Mouse (Mus musculus) thymus, adult 2 months (tissue): ENCODE measurements around the gene Spata13. TPM values are rescaled to one million over a fixed set of nuclear protein-coding genes. Genes with fewer than 3 reads are reported as not detected.

ENCODE experiments used
- DNase-seq: peaks from one replicate; pipeline ENCODE4 v3.0.0; 2021
- H3K27ac ChIP-seq: fragments of 200-500 bp; 2 replicates; pipeline ENCODE4 v1.5.1; 2012; ENCODE audit warnings: low read length, control low read depth; ENCODE audit not compliant: control insufficient read depth, insufficient read depth
- H3K27me3 ChIP-seq: fragments of 200-500 bp; 2 replicates; pipeline ENCODE4 v1.6.1; 2012; ENCODE audit warnings: mild to moderate bottlenecking, low read length, moderate library complexity, mixed read lengths; ENCODE audit not compliant: control insufficient read depth, insufficient read depth
- H3K36me3 ChIP-seq: fragments of 200-500 bp; 2 replicates; pipeline ENCODE4 v1.6.1; 2012; ENCODE audit warnings: mild to moderate bottlenecking, low read length, moderate library complexity; ENCODE audit not compliant: control insufficient read depth, insufficient read depth
- H3K4me1 ChIP-seq: fragments of 200-500 bp; replicated peaks from 2 replicates; pipeline ENCODE4 v1.6.1; 2012; ENCODE audit warnings: low read length; ENCODE audit not compliant: control insufficient read depth, insufficient read depth
- H3K4me3 ChIP-seq: fragments of 200-500 bp; 2 replicates; pipeline ENCODE4 v1.5.1; 2012; ENCODE audit warnings: mild to moderate bottlenecking, low read length, control low read depth, moderate library complexity; ENCODE audit not compliant: control insufficient read depth, insufficient read depth
- CTCF ChIP-seq: fragments of 200-500 bp; IDR thresholded peaks from 2 replicates; pipeline ENCODE4 v1.5.1; 2012; ENCODE audit warnings: mild to moderate bottlenecking, control low read depth, low read length, moderate library complexity, borderline replicate concordance; ENCODE audit not compliant: control insufficient read depth, poor library complexity, insufficient read depth; ENCODE audit errors: extremely low read depth
- POLR2A ChIP-seq: fragments of 200-500 bp; IDR thresholded peaks from 2 replicates; pipeline ENCODE4 v1.6.1; 2012; ENCODE audit warnings: mild to moderate bottlenecking, low read length, control low read depth, moderate library complexity; ENCODE audit not compliant: control insufficient read depth, poor library complexity, insufficient read depth; ENCODE audit errors: extremely low read depth
- WGBS: fragments of 180-500 bp; shearing (Covaris S2); methylation state at CpG from one replicate; pipeline ENCODE4 v1.1.7; 2018; 5-methylcytosine and 5-hydroxymethylcytosine counted together
- polyA plus RNA-seq: library from polyadenylated mRNA; depleted of rRNA; stranded (reverse); fragments of >200 nt; gene quantifications from 2 replicates; pipeline ENCODE4 v1.2.3, GENCODE M21; 2012

The Spata13 gene
- polyA plus RNA-seq, 1 experiment = 80.6 TPM

DNA sequence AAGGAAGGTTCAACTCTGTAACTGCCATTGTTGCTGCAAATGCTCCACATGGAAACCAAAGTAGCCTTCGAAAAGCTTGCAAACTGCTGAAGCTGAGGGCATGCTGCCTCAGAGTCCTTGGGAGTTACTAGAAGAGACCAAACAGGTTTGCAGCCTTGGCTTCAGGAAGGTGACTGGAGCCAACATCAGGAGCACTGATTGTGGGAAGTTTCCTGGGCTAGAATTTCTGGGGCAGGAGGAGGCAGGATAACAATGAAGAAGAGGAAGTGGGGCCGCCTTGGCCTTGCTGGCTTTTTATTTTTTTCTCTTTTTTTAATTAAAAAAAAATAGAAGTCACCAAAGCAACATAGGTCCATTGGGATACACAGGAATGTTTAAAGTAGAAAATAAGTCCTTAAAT lies 34.8 kb upstream of the Spata13 start:
- 77% methylated on average over 2 of the region's 2 CpGs for WGBS
- Histone ChIP-seq H3K4me1 (no peaks in the 10 kb centered on the region), H3K36me3 (no peaks in the 10 kb centered on the region), H3K27me3 (no peaks in the 10 kb centered on the region), H3K27ac (no peak overlapping the region), H3K4me3 (no peak overlapping the region)
- no peak for DNase-seq
- TF ChIP-seq CTCF (no peak), POLR2A (no peak)

DNA sequence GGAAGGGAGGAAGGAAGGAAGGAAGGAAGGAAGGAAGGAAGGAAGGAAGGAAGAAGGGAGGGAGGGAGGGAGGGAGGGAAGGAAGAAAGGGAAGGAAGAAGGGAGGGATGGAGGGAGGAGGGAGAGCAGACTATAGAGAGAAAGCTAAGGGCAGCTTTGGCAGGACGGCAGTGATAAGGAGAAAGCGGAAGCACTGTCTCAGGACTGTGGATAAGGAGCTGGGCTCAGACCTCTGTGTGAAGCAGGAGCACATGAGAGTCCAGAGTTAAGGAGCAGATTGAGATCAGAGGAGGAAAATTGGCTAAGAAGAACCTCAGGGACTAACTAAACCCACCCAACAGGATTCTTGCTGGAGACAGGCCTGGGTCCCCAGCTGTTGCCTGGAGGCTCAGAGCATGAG lies 28.2 kb upstream of the Spata13 start:
- no peaks in the 10 kb centered on the region for H3K36me3 ChIP-seq
- no peak overlapping the region for H3K4me3 ChIP-seq
- no peak for DNase-seq
- TF ChIP-seq CTCF (no peak), POLR2A (no peak)
- no peaks in the 10 kb centered on the region for H3K27me3 ChIP-seq
- WGBS = 91% methylated on average over 2 of the region's 2 CpGs
- H3K27ac ChIP-seq = no peak overlapping the region
- H3K4me1 ChIP-seq = peaks cover 5% of the 10 kb centered on the region; the same call in 1 of the 2 replicates

DNA sequence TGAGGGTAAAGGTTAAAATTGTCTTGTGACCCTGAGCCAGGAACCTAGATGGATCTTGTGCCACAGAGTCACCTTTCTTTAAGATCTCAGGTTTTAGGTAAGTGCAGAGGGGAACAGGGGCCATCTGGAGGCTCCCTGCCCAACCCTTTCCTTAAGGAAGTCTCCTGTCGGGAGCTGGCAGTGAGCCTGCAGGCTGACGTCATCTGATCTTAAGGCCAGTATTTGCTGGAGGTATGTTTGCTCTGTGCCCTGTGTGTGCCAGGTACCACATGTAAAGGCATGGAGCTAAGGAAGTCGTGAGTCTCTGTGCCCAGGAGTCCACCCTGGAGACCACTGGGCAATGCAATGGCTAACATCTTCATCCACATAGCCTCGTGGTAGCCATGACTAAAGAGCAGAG lies 27.6 kb upstream of the Spata13 start:
- Histone ChIP-seq H3K4me3 (no peak overlapping the region), H3K4me1 (peaks cover 5% of the 10 kb centered on the region; the same call in 1 of the 2 replicates), H3K27ac (no peak overlapping the region), H3K27me3 (no peaks in the 10 kb centered on the region), H3K36me3 (no peaks in the 10 kb centered on the region)
- TF ChIP-seq POLR2A (no peak), CTCF (no peak)
- WGBS = 88% methylated on average over 4 of the region's 4 CpGs
- DNase-seq = no peak

DNA sequence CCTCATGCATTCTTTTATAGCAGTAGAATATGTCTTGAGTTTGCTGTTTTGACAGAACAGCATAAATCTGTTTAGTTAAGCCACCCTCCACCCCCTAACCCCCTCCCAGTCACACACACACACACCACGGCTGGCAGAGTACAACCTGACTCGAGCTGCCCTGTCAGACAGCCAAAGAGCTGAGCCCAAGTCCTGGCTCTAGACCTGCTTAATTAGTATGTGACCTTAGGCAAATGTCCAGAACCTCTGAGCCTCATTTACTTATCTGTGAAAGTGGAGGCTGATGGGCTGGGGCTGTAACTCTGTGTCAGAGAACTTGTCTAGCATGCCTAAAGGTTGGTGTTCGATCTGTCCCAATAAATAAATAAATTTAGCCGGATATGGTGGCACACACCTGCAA lies 26.1 kb upstream of the Spata13 start:
- H3K4me1 ChIP-seq = peaks cover 5% of the 10 kb centered on the region; the same call in 1 of the 2 replicates
- TF ChIP-seq CTCF (no peak), POLR2A (no peak)
- no peaks in the 10 kb centered on the region for H3K27me3 ChIP-seq
- no peak for DNase-seq
- 85% methylated on average over 4 of the region's 4 CpGs for WGBS
- H3K4me3 ChIP-seq = no peak overlapping the region
- no peak overlapping the region for H3K27ac ChIP-seq
- H3K36me3 ChIP-seq = no peaks in the 10 kb centered on the region

DNA sequence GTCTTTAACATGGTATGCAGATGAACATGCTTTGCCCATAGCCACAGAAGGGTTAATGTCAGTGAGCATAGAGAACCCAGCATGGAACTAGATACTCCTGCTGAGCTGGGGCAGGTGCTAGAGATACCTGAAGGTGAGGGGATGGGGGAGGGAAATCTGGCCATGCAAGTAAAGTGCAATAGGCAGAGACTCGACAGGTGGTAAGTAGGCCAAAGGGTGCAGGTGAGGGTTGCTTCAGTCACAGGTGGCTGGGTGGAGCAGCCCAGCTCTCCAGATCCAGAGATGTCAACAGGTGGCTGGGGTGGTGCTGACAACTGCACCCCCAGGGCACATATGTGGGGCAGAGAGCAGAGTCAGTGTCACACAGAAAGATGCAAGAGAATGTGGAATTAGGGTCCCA lies 24.6 kb upstream of the Spata13 start:
- Histone ChIP-seq H3K4me3 (no peak overlapping the region), H3K36me3 (no peaks in the 10 kb centered on the region), H3K27ac (no peak overlapping the region), H3K4me1 (peaks cover 5% of the 10 kb centered on the region; the same call in 1 of the 2 replicates), H3K27me3 (no peaks in the 10 kb centered on the region)
- DNase-seq = no peak
- 86% methylated on average over 1 of the region's 1 CpGs for WGBS
- TF ChIP-seq CTCF (no peak), POLR2A (no peak)

DNA sequence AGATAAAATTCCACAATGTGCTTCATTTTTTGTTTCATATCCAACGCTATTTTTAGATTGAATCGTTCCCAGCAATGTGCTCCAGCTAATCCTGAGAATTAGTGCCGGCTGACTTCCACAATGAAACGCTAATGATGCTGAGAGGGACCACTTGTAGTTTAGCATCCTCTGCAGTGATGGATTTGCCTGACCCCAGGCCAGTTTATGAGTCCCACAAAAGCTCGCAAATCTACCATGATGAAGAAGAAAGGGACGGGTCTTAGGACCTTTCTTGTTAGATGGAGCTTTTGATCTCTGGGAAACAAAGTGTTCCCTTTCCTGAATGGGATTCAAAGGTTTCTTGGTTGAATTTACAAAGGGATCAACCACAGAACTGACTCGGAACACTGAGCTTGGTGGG lies 21.1 kb upstream of the Spata13 start:
- TF ChIP-seq POLR2A (no peak), CTCF (no peak)
- H3K27me3 ChIP-seq = no peaks in the 10 kb centered on the region
- no peak for DNase-seq
- H3K36me3 ChIP-seq = no peaks in the 10 kb centered on the region
- 78% methylated on average over 7 of the region's 7 CpGs for WGBS
- no peak overlapping the region for H3K4me3 ChIP-seq
- H3K27ac ChIP-seq = no peak overlapping the region
- no peaks in the 10 kb centered on the region for H3K4me1 ChIP-seq

DNA sequence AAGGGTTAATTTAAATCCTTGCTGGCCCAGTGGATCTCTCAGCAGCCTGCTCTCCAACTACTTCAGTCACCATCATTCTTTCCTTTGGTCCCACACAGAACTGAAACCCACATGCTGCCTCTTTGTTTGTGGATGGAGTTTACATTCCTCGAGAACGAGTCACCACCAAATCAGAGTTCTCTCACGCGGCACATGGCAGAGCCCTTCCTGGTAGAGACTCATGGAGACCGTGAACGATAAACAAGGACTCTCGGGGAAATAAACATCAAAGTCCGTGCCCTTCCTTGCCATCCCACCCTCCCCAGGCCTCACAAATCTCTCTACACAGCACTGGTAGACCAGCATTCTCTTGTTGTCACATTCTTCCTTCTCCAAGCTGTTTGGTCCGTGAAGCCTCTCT lies 12.7 kb upstream of the Spata13 start:
- Histone ChIP-seq H3K4me1 (no peaks in the 10 kb centered on the region), H3K27me3 (no peaks in the 10 kb centered on the region), H3K4me3 (no peak overlapping the region), H3K27ac (no peak overlapping the region), H3K36me3 (no peaks in the 10 kb centered on the region)
- TF ChIP-seq POLR2A = no peak
- no peak for TF ChIP-seq CTCF
- DNase-seq = no peak
- 88% methylated on average over 9 of the region's 9 CpGs for WGBS
